Mouse (Mus musculus) forebrain, embryonic 14.5 days (tissue): ENCODE data around the gene Kxd1. TPM values are rescaled to one million over a fixed set of nuclear protein-coding genes. Genes with fewer than 3 reads are reported as not detected.

ENCODE experiments used
- ATAC-seq: fragments of 200-750 bp; cut with Nextera tagmentation; 2 replicates; pipeline ENCODE4 v1.8.0; 2017; ENCODE audit warnings: mild to moderate bottlenecking, moderate library complexity
- DNase-seq: peaks from one replicate; pipeline ENCODE4 v3.0.0-alpha.2; 2015; ENCODE audit warnings: low spot score
- H3K27ac ChIP-seq: fragments of 300-500 bp; sonication (generic); 2 replicates; pipeline ENCODE4 v1.5.1; 2014; ENCODE audit warnings: low read depth, mild to moderate bottlenecking, control low read depth, low read length, moderate library complexity
- H3K27me3 ChIP-seq: fragments of 300-500 bp; sonication (generic); replicated peaks from 2 replicates; pipeline ENCODE4 v1.6.1; 2014; ENCODE audit warnings: low read length, control low read depth, mixed read lengths; ENCODE audit not compliant: control insufficient read depth, insufficient read depth
- H3K36me3 ChIP-seq: fragments of 300-500 bp; sonication (generic); 2 replicates; pipeline ENCODE4 v1.6.1; 2014; ENCODE audit warnings: low read length, control low read depth; ENCODE audit not compliant: control insufficient read depth, insufficient read depth
- H3K4me1 ChIP-seq: fragments of 300-500 bp; sonication (generic); 2 replicates; pipeline ENCODE4 v1.6.1; 2014; ENCODE audit warnings: antibody characterized with exemption, low read length, control low read depth; ENCODE audit not compliant: control insufficient read depth, insufficient read depth
- H3K4me2 ChIP-seq: fragments of 300-500 bp; sonication (generic); 2 replicates; pipeline ENCODE4 v1.6.1; 2014; ENCODE audit warnings: mild to moderate bottlenecking, control low read depth, low read length
- H3K4me3 ChIP-seq: fragments of 300-500 bp; sonication (generic); 2 replicates; pipeline ENCODE4 v1.5.1; 2014; ENCODE audit warnings: low read depth, low read length, control low read depth
- H3K9ac ChIP-seq: fragments of 300-500 bp; sonication (generic); 2 replicates; pipeline ENCODE4 v1.6.1; 2014; ENCODE audit warnings: mild to moderate bottlenecking, low read length, control low read depth, moderate library complexity
- H3K9me3 ChIP-seq: fragments of 300-500 bp; sonication (generic); replicated peaks from 2 replicates; pipeline ENCODE4 v1.6.1; 2016; ENCODE audit warnings: low read length, control low read depth, mixed read lengths; ENCODE audit not compliant: control insufficient read depth
- WGBS: fragments of 180-500 bp; shearing (Covaris S2); extraction: QIAGEN DNeasy Blood & Tissue Kit; methylation state at CpG from one replicate; pipeline ENCODE4 v1.1.7; 2014; 5-methylcytosine and 5-hydroxymethylcytosine counted together
- polyA plus RNA-seq: library from polyadenylated mRNA; unstranded; fragments of >200 nt; fragmentation: Nextera tagmentation; extraction: Ambion mirVana; gene quantifications from 2 replicates; pipeline ENCODE4 v1.2.1, GENCODE M21; 2014

The Kxd1 gene
- polyA plus RNA-seq, 1 experiment from 2014 or later: 57.9 TPM

DNA sequence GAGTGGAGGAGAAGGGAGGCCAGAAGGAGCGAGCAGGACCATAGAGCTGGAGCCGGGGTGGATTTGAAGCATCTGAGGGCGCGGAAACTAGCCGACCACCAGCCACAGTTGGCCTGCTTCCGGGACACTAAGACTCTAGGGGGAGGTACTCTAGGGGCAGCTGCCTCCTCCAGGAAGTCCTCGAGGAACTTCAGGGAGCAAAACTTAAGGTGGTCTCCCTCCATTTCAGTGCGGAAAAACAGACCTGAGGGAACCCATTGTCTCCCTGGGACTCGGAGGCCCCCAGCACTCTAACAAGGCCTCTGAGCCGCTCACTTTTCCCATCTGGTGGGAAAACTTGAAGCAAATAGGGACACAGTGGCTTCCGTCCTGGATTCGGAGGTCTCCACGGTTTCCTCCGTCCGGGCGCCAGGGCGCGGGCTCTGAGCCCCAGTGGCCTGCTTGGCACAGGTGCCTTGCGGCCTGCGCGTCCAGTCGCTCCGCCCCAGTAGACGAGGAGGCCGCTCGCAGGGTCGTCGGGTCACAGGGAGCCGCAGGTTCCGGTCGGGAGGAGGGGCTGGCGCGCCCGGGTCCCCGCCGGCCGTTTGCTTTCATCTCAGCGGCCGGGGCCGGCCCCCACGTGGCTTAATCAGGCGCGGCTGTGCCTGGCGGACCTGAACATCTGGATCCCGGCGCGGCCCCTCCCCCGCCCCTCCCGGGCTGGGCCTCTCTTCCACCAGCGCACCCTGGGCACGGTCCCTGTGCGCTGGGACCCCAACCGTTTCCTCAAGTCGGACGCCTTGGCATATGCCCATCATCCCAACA is 39.6 kb downstream of the Kxd1 start:
- peak overlapping the region; percentile 48 for H3K9ac ChIP-seq
- no peaks in the 10 kb centered on the region for H3K36me3 ChIP-seq
- DNase-seq: no peak
- H3K27me3 ChIP-seq: peaks cover 81% of the 10 kb centered on the region
- H3K4me1 ChIP-seq: peaks cover 8% of the 10 kb centered on the region
- H3K4me2 ChIP-seq: peak overlapping the region; percentile 55
- peak overlapping the region; percentile 15; the same call in 1 of the 2 replicates for H3K4me3 ChIP-seq
- 0 out of 2 replicates have a peak, but pooled peaks have one; percentile 24 for ATAC-seq
- no peak overlapping the region for H3K27ac ChIP-seq
- WGBS: 3% methylated on average over 55 of the region's 55 CpGs
- no peaks in the 10 kb centered on the region for H3K9me3 ChIP-seq

- no peak within 1 kb of the TSS for H3K27ac ChIP-seq
- H3K4me3 ChIP-seq: peak within 1 kb of the TSS; percentile 39
- H3K9me3 ChIP-seq: no peaks in the 10 kb centered on the region
- H3K9ac ChIP-seq: peak within 1 kb of the TSS; percentile 65
- H3K27me3 ChIP-seq: peaks cover 72% of the 10 kb centered on the region
- H3K4me1 ChIP-seq: peaks cover 7% of the 10 kb centered on the region
- ATAC-seq: peak; percentile 75
- DNase-seq: peak; percentile 65
- WGBS: 4% methylated on average over 33 of the region's 33 CpGs
- H3K4me2 ChIP-seq: peak within 1 kb of the TSS; percentile 55
- no peaks in the 10 kb centered on the region for H3K36me3 ChIP-seq
Observed at GRCm38 (mm10) chr8:70486941-70487520, 40.7 kb downstream of the Kxd1 start, which contains the start of gene Tmem59l. Gene Tmem59l (minus strand): TSS chr8:70487358.

DNA sequence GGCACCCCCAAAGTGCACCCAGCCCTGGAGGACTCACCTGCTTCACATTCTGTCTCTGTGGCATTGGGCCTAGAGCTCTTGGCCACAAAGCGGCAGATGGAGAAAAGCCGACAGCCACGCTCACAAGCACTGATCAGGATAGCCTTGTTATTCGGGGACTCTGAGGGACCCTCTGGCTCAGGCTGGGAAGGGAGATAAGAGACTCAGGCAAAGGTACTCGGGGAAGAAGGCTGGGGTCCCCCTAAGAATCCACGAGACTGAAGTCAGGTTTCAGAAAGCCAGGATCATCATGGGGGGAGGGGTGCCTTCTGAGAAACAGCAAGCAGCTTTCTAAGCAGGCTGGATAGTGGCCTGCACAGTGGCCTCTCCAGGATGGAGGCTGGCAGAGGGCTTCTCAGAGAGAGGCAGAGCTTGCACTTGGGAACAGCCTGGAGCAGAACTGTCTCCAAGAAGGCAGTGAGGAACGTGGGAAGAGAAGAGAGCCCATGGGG is 41.5 kb downstream of the Kxd1 start:
- ATAC-seq: no peak
- Histone ChIP-seq H3K4me2 (peak overlapping the region; percentile 55), H3K36me3 (no peaks in the 10 kb centered on the region), H3K4me3 (peak overlapping the region; percentile 39; the same call in 1 of the 2 replicates), H3K27me3 (peaks cover 69% of the 10 kb centered on the region), H3K9me3 (no peaks in the 10 kb centered on the region), H3K9ac (no peak overlapping the region), H3K27ac (no peak overlapping the region), H3K4me1 (peaks cover 7% of the 10 kb centered on the region)
- WGBS: 53% methylated on average over 6 of the region's 7 CpGs
- no peak for DNase-seq

GRCm38 (mm10) chr8:70482943-70483342 is 44.8 kb downstream of the Kxd1 start:
- Histone ChIP-seq H3K27me3 (peaks cover 40% of the 10 kb centered on the region), H3K9me3 (no peaks in the 10 kb centered on the region), H3K27ac (no peak overlapping the region), H3K4me2 (no peak overlapping the region), H3K4me1 (no peaks in the 10 kb centered on the region), H3K9ac (no peak overlapping the region), H3K36me3 (no peaks in the 10 kb centered on the region), H3K4me3 (no peak overlapping the region)
- DNase-seq: no peak
- 58% methylated on average over 2 of the region's 2 CpGs for WGBS
- no peak for ATAC-seq

DNA sequence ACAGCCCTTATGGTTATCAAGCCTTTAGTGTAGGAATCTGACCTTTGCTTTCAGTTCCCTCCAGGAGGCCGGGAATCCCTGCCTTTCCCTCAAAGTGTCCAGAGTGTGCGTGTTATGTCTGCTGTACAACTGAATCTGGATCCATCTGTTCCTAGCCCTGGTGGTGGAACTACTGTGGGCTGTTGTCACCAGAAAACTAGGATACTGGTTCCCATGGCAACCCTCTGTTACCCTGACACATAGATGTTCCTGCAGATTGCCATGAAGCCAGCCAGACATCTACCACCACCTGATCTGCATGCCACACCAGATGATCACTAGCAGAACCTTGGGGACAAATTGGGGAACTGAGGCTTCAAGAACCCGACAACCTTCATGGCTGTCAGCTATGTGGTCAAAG is 45.8 kb downstream of the Kxd1 start:
- H3K36me3 ChIP-seq: no peaks in the 10 kb centered on the region
- H3K4me3 ChIP-seq: no peak overlapping the region
- H3K27ac ChIP-seq: no peak overlapping the region
- WGBS: 83% methylated on average over 3 of the region's 3 CpGs
- no peaks in the 10 kb centered on the region for H3K9me3 ChIP-seq
- H3K27me3 ChIP-seq: peaks cover 36% of the 10 kb centered on the region
- H3K9ac ChIP-seq: no peak overlapping the region
- ATAC-seq (no peak), DNase-seq (no peak)
- no peak overlapping the region for H3K4me2 ChIP-seq
- 0 out of 2 replicates have a peak, but pooled peaks cover 4% of the 10 kb centered on the region for H3K4me1 ChIP-seq

DNA sequence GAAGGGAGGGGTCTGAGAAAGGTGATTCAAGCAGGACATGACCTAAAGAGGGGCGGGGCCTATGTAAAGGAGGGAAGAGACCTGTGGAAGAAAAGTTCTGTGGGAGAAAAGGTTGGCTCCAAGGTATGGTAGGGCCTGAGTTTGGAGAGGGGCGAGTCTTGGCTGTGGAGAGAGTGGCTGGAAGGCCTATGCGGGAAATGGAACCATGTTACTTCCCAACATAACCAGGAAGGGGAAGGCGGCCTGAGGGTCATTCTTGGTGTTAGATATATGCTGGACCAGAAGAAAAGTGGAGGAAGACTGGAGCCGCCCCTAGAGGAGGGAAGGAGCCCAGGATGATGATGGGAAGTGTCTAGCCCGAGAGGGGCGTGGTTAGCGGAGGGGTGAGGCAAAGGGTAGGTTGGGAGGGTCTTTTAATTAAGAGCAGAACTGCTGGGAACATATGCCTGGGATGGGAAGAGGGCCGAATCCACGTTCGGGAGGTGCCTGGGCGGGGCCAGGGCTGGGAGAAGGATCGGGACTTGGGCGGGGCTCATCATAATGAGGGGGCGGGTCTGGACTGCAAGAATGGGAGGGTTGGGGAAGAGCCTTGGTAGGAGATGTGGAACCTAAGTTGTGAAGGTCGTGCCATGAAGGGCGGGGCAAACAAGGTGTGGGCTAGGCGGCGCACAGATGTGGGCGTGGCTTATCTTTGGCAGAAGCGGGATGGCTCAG is 50.3 kb downstream of the Kxd1 start:
- no peak for DNase-seq
- H3K4me1 ChIP-seq: peaks cover 8% of the 10 kb centered on the region; the same call in 1 of the 2 replicates
- ATAC-seq: peak; percentile 40
- H3K4me3 ChIP-seq: peak overlapping the region; percentile 71
- no peaks in the 10 kb centered on the region for H3K9me3 ChIP-seq
- H3K9ac ChIP-seq: no peak overlapping the region; the same call in 1 of the 2 replicates
- no peak overlapping the region for H3K27ac ChIP-seq
- peaks cover 11% of the 10 kb centered on the region; the same call in 1 of the 2 replicates for H3K27me3 ChIP-seq
- H3K36me3 ChIP-seq: no peaks in the 10 kb centered on the region
- peak overlapping the region; percentile 71 for H3K4me2 ChIP-seq
- WGBS: 2% methylated on average over 21 of the region's 21 CpGs

GRCm38 (mm10) chr8:70476333-70477268 is 51.2 kb downstream of the Kxd1 start, which contains the start of gene Klhl26:
Gene Klhl26 (minus strand): TSS chr8:70476968.
- Histone ChIP-seq H3K9ac (peak within 1 kb of the TSS; percentile 87), H3K36me3 (no peaks in the 10 kb centered on the region), H3K27me3 (peaks cover 4% of the 10 kb centered on the region; the same call in 1 of the 2 replicates), H3K4me3 (peak within 1 kb of the TSS; percentile 71), H3K4me1 (peaks cover 8% of the 10 kb centered on the region; the same call in 1 of the 2 replicates), H3K4me2 (peak within 1 kb of the TSS; percentile 71), H3K9me3 (no peaks in the 10 kb centered on the region), H3K27ac (no peak within 1 kb of the TSS)
- DNase-seq (peak; percentile 91), ATAC-seq (peak; percentile 92)
- WGBS: under 1% methylated on average over 53 of the region's 53 CpGs

DNA sequence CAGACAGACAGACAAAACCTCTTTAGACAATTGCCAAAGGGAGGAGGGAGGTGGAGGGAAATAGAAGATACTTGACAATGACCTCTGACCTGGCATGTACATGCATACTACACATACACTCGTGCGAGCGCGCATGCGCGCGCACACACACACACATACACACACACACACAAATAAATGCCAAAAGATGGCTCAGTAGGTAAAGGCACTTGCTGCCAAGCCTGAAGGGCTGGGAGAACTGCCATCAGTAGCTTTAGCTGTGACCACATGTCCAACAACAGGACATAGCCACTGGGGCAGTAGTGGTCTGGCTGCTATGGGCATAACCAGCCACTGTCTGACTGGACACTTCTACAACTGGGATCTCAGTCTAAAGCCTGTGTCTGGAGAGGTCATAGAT is 55.9 kb downstream of the Kxd1 start:
- H3K4me2 ChIP-seq: no peak overlapping the region
- H3K9ac ChIP-seq: no peak overlapping the region
- H3K27ac ChIP-seq: no peak overlapping the region
- ATAC-seq (no peak), DNase-seq (no peak)
- peaks cover 3% of the 10 kb centered on the region; the same call in 1 of the 2 replicates for H3K4me1 ChIP-seq
- no peaks in the 10 kb centered on the region for H3K36me3 ChIP-seq
- H3K27me3 ChIP-seq: no peaks in the 10 kb centered on the region
- no peak overlapping the region for H3K4me3 ChIP-seq
- H3K9me3 ChIP-seq: no peaks in the 10 kb centered on the region
- WGBS: 98% methylated on average over 7 of the region's 7 CpGs
